Mouse (Mus musculus) E14TG2a.4 (cell line): Measurements from ENCODE around the gene Spns2.

ENCODE experiments used
- CTCF ChIP-seq: conservative IDR thresholded peaks from 2 replicates; pipeline ENCODE4 v1.5.1; 2014; ENCODE audit warnings: low read length
- NANOG ChIP-seq: IDR thresholded peaks from 2 replicates; pipeline ENCODE4 v1.6.1; 2014; ENCODE audit warnings: borderline replicate concordance, low read length, mixed read lengths

- TF ChIP-seq CTCF (no peak), NANOG (no peak)
Observed at GRCm38 (mm10) chr11:72477653-72478052, 12.1 kb downstream of the Spns2 start.
